Comparison of ENCODE assay signal across 9 mouse cellular contexts in genomic region chr13:25269569-25270268, GRCm38 (mm10). TPM values are rescaled to one million over a fixed set of nuclear protein-coding genes. Genes with fewer than 3 reads are reported as not detected.
DNase-seq lines count a peak whose midpoint lies in the region; ATAC-seq lines count a peak whose summit lies in the region.
"Had no signal": no experiment of that assay in that cellular context is flagged by ENCODE, and none has a peak within 500 bp of the region (broad histone marks: within the 10 kb centered on the region; RNA-seq: fewer than 3 reads in every experiment).

No protein-coding gene starts in this region.

- peak; percentile 76 for ATAC-seq in heart, embryonic 11.5 days (replicated peaks; ENCODE audit: insufficient number of reproducible peaks, low FRiP score, low TSS enrichment)
- peak; percentile 75; the same call in 1 of the 2 replicates for ATAC-seq in embryonic facial prominence, embryonic 12.5 days (ENCODE audit: insufficient number of reproducible peaks, insufficient read depth, low FRiP score, low TSS enrichment)
- peak; percentile 89 for ATAC-seq in intestine, embryonic 14.5 days (replicated peaks; ENCODE audit: low FRiP score, low TSS enrichment, low read depth)

- H3K4me3 ChIP-seq in heart, embryonic 11.5 days (ENCODE audit: low read depth, low read length) = peak overlapping the region; percentile 40
- H3K4me3 ChIP-seq in embryonic facial prominence, embryonic 12.5 days = peak overlapping the region; percentile 39
- H3K4me3 ChIP-seq in intestine, embryonic 14.5 days (ENCODE audit: low read depth, low read length) = peak overlapping the region; percentile 29

- H3K9ac ChIP-seq in heart, embryonic 11.5 days (ENCODE audit: low read depth, low read length) = no peak overlapping the region
- peak overlapping the region; percentile 19; the same call in 1 of the 2 replicates for H3K9ac ChIP-seq in embryonic facial prominence, embryonic 12.5 days
- H3K9ac ChIP-seq in intestine, embryonic 14.5 days (ENCODE audit: low read length) = no peak overlapping the region

- no peak overlapping the region for H3K27ac ChIP-seq in heart, embryonic 11.5 days (ENCODE audit: low read depth, low read length)
- 0 out of 2 replicates have a peak overlapping the region, but pooled peaks have one; percentile 30 for H3K27ac ChIP-seq in embryonic facial prominence, embryonic 12.5 days
- H3K27ac ChIP-seq in intestine, embryonic 14.5 days (ENCODE audit: low read depth) = no peak overlapping the region

- WGBS in heart, embryonic 11.5 days (ENCODE audit: insufficient replicate concordance) = 3% methylated on average over 36 of the region's 42 CpGs
- 2% methylated on average over 35 of the region's 42 CpGs for WGBS in embryonic facial prominence, embryonic 12.5 days
- 3% methylated on average over 39 of the region's 42 CpGs for WGBS in intestine, embryonic 14.5 days

- H3K9me3 ChIP-seq in heart, embryonic 11.5 days (replicated peaks; ENCODE audit: control insufficient read depth, low read length) = no peaks in the 10 kb centered on the region
- H3K9me3 ChIP-seq in embryonic facial prominence, embryonic 12.5 days = no peaks in the 10 kb centered on the region
- no peaks in the 10 kb centered on the region for H3K9me3 ChIP-seq in intestine, embryonic 14.5 days (ENCODE audit: control insufficient read depth, low read length)

- no peaks in the 10 kb centered on the region for H3K4me1 ChIP-seq in heart, embryonic 11.5 days (ENCODE audit: control insufficient read depth, insufficient read depth, low read length)
- H3K4me1 ChIP-seq in embryonic facial prominence, embryonic 12.5 days = peaks cover 8% of the 10 kb centered on the region; the same call in 1 of the 2 replicates
- H3K4me1 ChIP-seq in intestine, embryonic 14.5 days (replicated peaks; ENCODE audit: control insufficient read depth, insufficient read depth, low read length) = no peaks in the 10 kb centered on the region

- peak overlapping the region; percentile 83 for H3K4me2 ChIP-seq in heart, embryonic 11.5 days
- H3K4me2 ChIP-seq in embryonic facial prominence, embryonic 12.5 days (replicated peaks) = peak overlapping the region; percentile 87
- peak overlapping the region; percentile 68 for H3K4me2 ChIP-seq in intestine, embryonic 14.5 days (ENCODE audit: low read length)

- intact Hi-C loops in heart, postnatal 14 days (cut with DNase I) = no loop called here

- no peaks in the 10 kb centered on the region for H3K27me3 ChIP-seq in heart, embryonic 11.5 days (ENCODE audit: control insufficient read depth, insufficient read depth, low read length)
- no peaks in the 10 kb centered on the region for H3K27me3 ChIP-seq in embryonic facial prominence, embryonic 12.5 days
- no peaks in the 10 kb centered on the region for H3K27me3 ChIP-seq in intestine, embryonic 14.5 days (replicated peaks; ENCODE audit: control insufficient read depth, insufficient read depth, low read length)

- no peaks in the 10 kb centered on the region for H3K36me3 ChIP-seq in heart, embryonic 11.5 days (ENCODE audit: control insufficient read depth, insufficient read depth, low read length)
- no peaks in the 10 kb centered on the region for H3K36me3 ChIP-seq in embryonic facial prominence, embryonic 12.5 days
- H3K36me3 ChIP-seq in intestine, embryonic 14.5 days (ENCODE audit: control insufficient read depth, insufficient read depth, low read length) = no peaks in the 10 kb centered on the region

- no peak for DNase-seq in heart, postnatal 14 days
- DNase-seq in adrenal gland, postnatal 25 days = peak; percentile 38
- DNase-seq in intestine, embryonic 14.5 days (ENCODE audit: low spot score) = peak; percentile 67
- DNase-seq in liver = peak; percentile 42
- peak; percentile 72 for DNase-seq in retina, postnatal 7 days (ENCODE audit: low read depth, low spot score)
- no peak for DNase-seq in spleen, adult 18-20 months

RNA-seq across cellular contexts. Expression of gene Nrsn1, which starts 0.6 kb away (rescaled TPM):
- not detected in 2 replicates for polyA plus RNA-seq in heart, embryonic 11.5 days (2014; fragmentation: Nextera tagmentation; extraction: Ambion mirVana)
- total RNA-seq in heart, postnatal 14 days (2021) = under 1 TPM in 1 of 2 experiments, not detected in 1; 0.29 TPM
- total RNA-seq in adrenal gland, postnatal 25 days (2021) = 2.0 and 4.5 TPM in 2 replicates
- polyA plus RNA-seq in embryonic facial prominence, embryonic 12.5 days (2016; fragmentation: Nextera tagmentation; extraction: Ambion mirVana) = 5.9 and 7.3 TPM in 2 replicates
- polyA plus RNA-seq in intestine, embryonic 14.5 days (2014; fragmentation: Nextera tagmentation; extraction: Ambion mirVana) = 3.4 and 3.6 TPM in 2 replicates
- polyA plus RNA-seq: C2C12 had no signal

Comparison
In these comparisons a context has a peak if more than half of its experiments do, and no peak if none do; other contexts are left out.
1. DNase-seq: peak in adrenal gland, postnatal 25 days (single experiment), intestine, embryonic 14.5 days (single experiment), liver (single experiment) and retina, postnatal 7 days (single experiment); none in heart, postnatal 14 days (0 of 2) and spleen, adult 18-20 months (0 of 2).
2. Peak in every context shown above with its lines, with median percentiles within 50 percentile points of each other: ATAC-seq, H3K4me2 ChIP-seq and H3K4me3 ChIP-seq.